Mouse (Mus musculus): ENCODE measurements around the gene Pak7.

- TF ChIP-seq POLR2A (IDR thresholded peaks at IDR 0.05; ENCODE audit: insufficient read length, low read depth) (no peak), MAX (IDR thresholded peaks at IDR 0.05; ENCODE audit: low read depth) (no peak), CEBPB (IDR thresholded peaks at IDR 0.05; ENCODE audit: insufficient read depth, poor library complexity, severe bottlenecking) (no peak), MYOD1 (IDR thresholded peaks at IDR 0.05; ENCODE audit: control insufficient read depth in 1 of 3, insufficient read length in 2 of 3, low read depth in 2 of 3) (no peak), USF1 (IDR thresholded peaks at IDR 0.05; ENCODE audit: low read depth) (no peak)
Observed at GRCm38 (mm10) chr2:136308743-136309142, 79.0 kb downstream of the Pak7 start.

Data from myocyte (in vitro differentiated cells).